Mouse (Mus musculus) MEL (cell line): Measurements from ENCODE around the gene Cmss1. TPM values are rescaled to one million over a fixed set of nuclear protein-coding genes. Genes with fewer than 3 reads are reported as not detected.

ENCODE experiments used
- DNase-seq: peaks from one replicate; pipeline ENCODE4 v3.0.0; 2011; ENCODE audit warnings: low read depth, low spot score
- H3K27ac ChIP-seq: 2 replicates; pipeline ENCODE4 v1.5.1; 2012; ENCODE audit warnings: low read depth, mild to moderate bottlenecking, control low read depth, low read length, moderate library complexity; ENCODE audit not compliant: control insufficient read depth
- H3K27me3 ChIP-seq, 2 experiments: fragments of 150-350 bp in 1 of 2; sonication (generic) in 1 of 2; 2 replicates each; pipeline ENCODE4 v1.6.1; 2012; ENCODE audit warnings: low read length in 2 of 2, mild to moderate bottlenecking in 2 of 2, improper control_type of control experiment in 1 of 2, moderate library complexity in 1 of 2; ENCODE audit not compliant: insufficient read depth in 2 of 2, control insufficient read depth in 1 of 2
- H3K36me3 ChIP-seq, 2 experiments: 2 replicates each; pipeline ENCODE4 v1.6.1; 2012 to 2014; ENCODE audit warnings: low read length in 2 of 2, improper control_type of control experiment in 1 of 2, inconsistent platforms in 1 of 2, mild to moderate bottlenecking in 1 of 2; ENCODE audit not compliant: insufficient read depth in 2 of 2, control insufficient read depth in 1 of 2
- H3K4me1 ChIP-seq, 2 experiments: fragments of 150-350 bp in 1 of 2; sonication (generic) in 1 of 2; 2 replicates each; pipeline ENCODE4 v1.6.1; 2012; ENCODE audit warnings: low read length in 2 of 2, improper control_type of control experiment in 1 of 2, mild to moderate bottlenecking in 1 of 2; ENCODE audit not compliant: insufficient read depth in 2 of 2, control insufficient read depth in 1 of 2
- H3K4me3 ChIP-seq, 2 experiments: fragments of 150-350 bp in 1 of 2; sonication (generic) in 1 of 2; 2 replicates each; pipeline ENCODE4 v1.5.1; 2012; ENCODE audit warnings: low read depth in 2 of 2, low read length in 2 of 2, mild to moderate bottlenecking in 2 of 2, moderate library complexity in 2 of 2, control low read depth in 1 of 2, improper control_type of control experiment in 1 of 2; ENCODE audit not compliant: control insufficient read depth in 1 of 2, insufficient read depth in 1 of 2
- H3K79me2 ChIP-seq: 2 replicates; pipeline ENCODE4 v1.6.1; 2012; ENCODE audit warnings: mild to moderate bottlenecking, low read length, moderate library complexity; ENCODE audit not compliant: control insufficient read depth, poor library complexity, insufficient read depth
- H3K9ac ChIP-seq: 2 replicates; pipeline ENCODE4 v1.6.1; 2012; ENCODE audit warnings: low read depth, mild to moderate bottlenecking, control low read depth, low read length, moderate library complexity; ENCODE audit not compliant: control insufficient read depth, poor library complexity, severe bottlenecking
- H3K9me3 ChIP-seq: fragments of 150-350 bp; sonication (generic); replicated peaks from 2 replicates; pipeline ENCODE4 v1.6.1; 2012; ENCODE audit warnings: mild to moderate bottlenecking, low read length, improper control_type of control experiment, moderate library complexity; ENCODE audit not compliant: insufficient read depth
- BHLHE40 ChIP-seq: IDR thresholded peaks from 2 replicates; pipeline ENCODE4 v1.6.1; 2012; ENCODE audit warnings: low read depth, mild to moderate bottlenecking, inconsistent platforms, low read length, improper control_type of control experiment, borderline replicate concordance
- CHD1 ChIP-seq: IDR thresholded peaks from 2 replicates; pipeline ENCODE4 v1.6.1; 2012; ENCODE audit warnings: low read depth, mild to moderate bottlenecking, inconsistent platforms, low read length, improper control_type of control experiment
- ELF1 ChIP-seq: IDR thresholded peaks from 2 replicates; pipeline ENCODE4 v1.6.1; 2014; ENCODE audit warnings: low read depth, mild to moderate bottlenecking, inconsistent platforms, low read length, improper control_type of control experiment, moderate library complexity
- HCFC1 ChIP-seq: IDR thresholded peaks from 2 replicates; pipeline ENCODE4 v1.6.1; 2012; ENCODE audit warnings: low read depth, mild to moderate bottlenecking, inconsistent platforms, low read length, improper control_type of control experiment, moderate library complexity
- MAX ChIP-seq: IDR thresholded peaks from 2 replicates; pipeline ENCODE4 v1.6.1; 2011; ENCODE audit warnings: low read length, improper control_type of control experiment
- MYC ChIP-seq: IDR thresholded peaks from 2 replicates; pipeline ENCODE4 v1.6.1; 2011; ENCODE audit warnings: low read depth, mild to moderate bottlenecking, low read length, improper control_type of control experiment, moderate library complexity
- NELFE ChIP-seq: IDR thresholded peaks from 2 replicates; pipeline ENCODE4 v1.6.1; 2011; ENCODE audit warnings: low read depth, low read length, improper control_type of control experiment
- NRF1 ChIP-seq: IDR thresholded peaks from 2 replicates; pipeline ENCODE4 v1.6.1; 2014; ENCODE audit warnings: low read depth, mild to moderate bottlenecking, inconsistent platforms, low read length, improper control_type of control experiment, moderate library complexity; ENCODE audit not compliant: poor library complexity, insufficient read depth, severe bottlenecking
- POLR2AphosphoS2 ChIP-seq: IDR thresholded peaks from 2 replicates; pipeline ENCODE4 v1.6.1; 2011; ENCODE audit warnings: low read length, improper control_type of control experiment
- POLR2AphosphoS5 ChIP-seq: IDR thresholded peaks from 2 replicates; pipeline ENCODE4 v1.6.1; 2012; ENCODE audit warnings: low read depth, borderline replicate concordance, mild to moderate bottlenecking, inconsistent platforms, low read length, moderate library complexity, mixed read lengths
- RAD21 ChIP-seq: IDR thresholded peaks from 2 replicates; pipeline ENCODE4 v1.6.1; 2011; ENCODE audit warnings: mild to moderate bottlenecking, low read depth, low read length, improper control_type of control experiment
- TAL1 ChIP-seq: IDR thresholded peaks from 2 replicates; pipeline ENCODE4 v1.6.1; 2012; ENCODE audit warnings: mild to moderate bottlenecking, inconsistent platforms, low read length, moderate library complexity, mixed read lengths
- TCF12 ChIP-seq: IDR thresholded peaks from 2 replicates; pipeline ENCODE4 v1.6.1; 2014; ENCODE audit warnings: low read depth, mild to moderate bottlenecking, inconsistent platforms, low read length, improper control_type of control experiment, moderate library complexity
- USF1 ChIP-seq: IDR thresholded peaks from 2 replicates; pipeline ENCODE4 v1.6.1; 2014; ENCODE audit warnings: low read depth, mild to moderate bottlenecking, inconsistent platforms, low read length, improper control_type of control experiment, moderate library complexity
- ZMIZ1 ChIP-seq: IDR thresholded peaks from 2 replicates; pipeline ENCODE4 v1.6.1; 2012; ENCODE audit warnings: low read depth, mild to moderate bottlenecking, inconsistent platforms, low read length, improper control_type of control experiment, moderate library complexity
- polyA plus RNA-seq, 2 experiments: library from polyadenylated mRNA; stranded (reverse) in 1 of 2; unstranded in 1 of 2; fragments of >175 nt in 1 of 2; fragments of >200 nt in 1 of 2; gene quantifications; 2 replicates each; pipeline versions ENCODE4 v1.2.1 to v1.2.4; 2012; ENCODE audit warnings: low replicate concordance in 2 of 2, low read depth in 1 of 2; ENCODE audit not compliant: insufficient read length in 2 of 2, insufficient read depth in 1 of 2, missing spikeins in 1 of 2
- total RNA-seq: library from RNA; depleted of rRNA; stranded (reverse); fragments of 300-350 nt; gene quantifications from 2 replicates; pipeline ENCODE4 v1.2.3, GENCODE M21; 2012

Gene Cmss1
- total and polyA plus RNA-seq, 3 experiments: 80.9 to 94.7 TPM; not detected in 1

DNA sequence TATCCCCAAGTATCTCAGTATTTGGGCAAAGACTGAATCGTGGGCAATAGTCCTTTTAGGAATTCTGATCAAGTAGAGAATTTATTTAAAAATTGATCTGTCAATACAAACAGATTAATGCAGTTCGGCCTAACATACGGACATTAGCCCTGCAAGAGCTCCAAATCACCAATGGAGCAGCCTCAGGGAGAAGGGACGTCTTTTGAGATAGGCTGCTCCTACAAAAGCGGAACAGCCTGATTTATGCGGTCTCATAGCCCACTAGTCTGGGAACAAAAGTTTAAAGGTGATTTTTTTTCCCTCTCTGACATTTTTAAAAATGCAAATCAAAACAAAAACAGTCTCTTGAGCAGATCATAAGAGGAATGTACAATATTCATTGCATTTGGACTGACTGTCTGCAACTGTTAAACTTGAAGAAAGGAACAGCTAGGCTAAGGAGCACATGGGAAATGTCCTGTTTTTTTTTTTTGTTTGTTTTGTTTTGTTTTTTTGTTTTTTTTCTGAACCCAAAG, 51.7 kb downstream of the Cmss1 start:
- Histone ChIP-seq H3K9ac (no peak overlapping the region), H3K4me1 (peaks cover 0 to 2% of the 10 kb centered on the region in 2 experiments; a peak in 1 of 4 replicates), H3K79me2 (no peaks in the 10 kb centered on the region; the same call in 1 of the 2 replicates), H3K36me3 (peaks cover 0 to 5% of the 10 kb centered on the region in 2 experiments; a peak in 2 of 4 replicates), H3K27me3 (no peaks in the 10 kb centered on the region), H3K4me3 (no peak overlapping the region), H3K27ac (no peak overlapping the region), H3K9me3 (no peaks in the 10 kb centered on the region)
- no peak for DNase-seq
- TF ChIP-seq USF1 (no peak), RAD21 (no peak), BHLHE40 (no peak), MYC (no peak), HCFC1 (no peak), POLR2AphosphoS2 (no peak), TAL1 (no peak), MAX (no peak)

- Histone ChIP-seq H3K27me3 (no peaks in the 10 kb centered on the region), H3K79me2 (peaks cover 2% of the 10 kb centered on the region), H3K9ac (no peak overlapping the region), H3K4me3 (no peak overlapping the region), H3K9me3 (no peaks in the 10 kb centered on the region), H3K36me3 (peaks cover 0 to 6% of the 10 kb centered on the region in 2 experiments; a peak in 2 of 4 replicates), H3K4me1 (peaks cover 0 to 6% of the 10 kb centered on the region in 2 experiments; a peak in 2 of 4 replicates), H3K27ac (no peak overlapping the region)
- DNase-seq: no peak
- TF ChIP-seq MYC (no peak), NRF1 (no peak), NELFE (no peak), CHD1 (no peak)
Observed at GRCm38 (mm10) chr16:57553235-57553634, 53.4 kb downstream of the Cmss1 start.

DNA sequence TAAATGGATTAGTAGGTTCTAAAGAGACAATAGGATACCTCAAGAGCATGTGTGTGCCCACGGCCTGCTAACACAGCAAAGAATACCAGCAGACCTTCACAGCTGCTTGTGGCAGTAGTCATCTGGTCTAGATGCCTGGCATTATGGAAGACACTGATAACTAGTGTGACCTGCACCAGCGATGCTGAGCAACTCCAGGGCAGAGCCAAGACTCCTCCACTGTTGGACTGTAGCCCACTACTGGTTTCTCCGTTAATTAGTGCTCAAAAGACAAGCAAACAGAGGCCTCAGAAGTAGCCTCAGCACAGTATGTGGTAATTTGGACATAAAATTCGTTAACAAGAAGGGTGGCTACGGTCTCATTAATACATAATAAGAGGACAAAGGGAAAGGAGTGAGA, 54.0 kb downstream of the Cmss1 start:
- peaks cover 0 to 6% of the 10 kb centered on the region in 2 experiments; a peak in 2 of 4 replicates for H3K4me1 ChIP-seq
- peaks cover 0 to 6% of the 10 kb centered on the region in 2 experiments; a peak in 2 of 4 replicates for H3K36me3 ChIP-seq
- no peak overlapping the region for H3K9ac ChIP-seq
- H3K27me3 ChIP-seq: no peaks in the 10 kb centered on the region
- H3K27ac ChIP-seq: no peak overlapping the region
- DNase-seq: no peak
- no peaks in the 10 kb centered on the region for H3K9me3 ChIP-seq
- no peak overlapping the region for H3K4me3 ChIP-seq
- TF ChIP-seq TCF12: no peak
- TF ChIP-seq BHLHE40: no peak
- TF ChIP-seq CHD1: no peak
- no peak for TF ChIP-seq POLR2AphosphoS5
- no peak for TF ChIP-seq ZMIZ1
- TF ChIP-seq TAL1: no peak
- no peak for TF ChIP-seq ELF1
- no peak for TF ChIP-seq NELFE
- peaks cover 2% of the 10 kb centered on the region for H3K79me2 ChIP-seq
